Mouse (Mus musculus) liver, postnatal 0 days (tissue): ENCODE results near the gene Msi1. TPM values are rescaled to one million over a fixed set of nuclear protein-coding genes. Genes with fewer than 3 reads are reported as not detected.

ENCODE experiments used
- ATAC-seq: fragments of 200-750 bp; cut with Nextera tagmentation; 2 replicates; pipeline ENCODE4 v1.8.0; 2017; ENCODE audit warnings: mild to moderate bottlenecking, moderate library complexity
- DNase-seq: peaks from one replicate; pipeline ENCODE4 v3.0.0-alpha.2; 2016
- H3K27ac ChIP-seq: fragments of 300-500 bp; sonication (generic); 2 replicates; pipeline ENCODE4 v1.5.1; 2014; ENCODE audit warnings: antibody characterized with exemption, moderate library complexity, mild to moderate bottlenecking, low read depth
- H3K27me3 ChIP-seq: fragments of 300-500 bp; sonication (generic); 2 replicates; pipeline ENCODE4 v1.6.1; 2014; ENCODE audit warnings: low read length, control low read depth, mixed read lengths; ENCODE audit not compliant: insufficient read depth
- H3K36me3 ChIP-seq: fragments of 300-500 bp; sonication (generic); replicated peaks from 2 replicates; pipeline ENCODE4 v1.6.1; 2014; ENCODE audit warnings: mild to moderate bottlenecking, control low read depth, low read length, moderate library complexity, mixed read lengths; ENCODE audit not compliant: insufficient read depth
- H3K4me1 ChIP-seq: fragments of 300-500 bp; sonication (generic); 2 replicates; pipeline ENCODE4 v1.6.1; 2014; ENCODE audit warnings: antibody characterized with exemption, mild to moderate bottlenecking, control low read depth; ENCODE audit not compliant: insufficient read depth
- H3K4me2 ChIP-seq: fragments of 300-500 bp; sonication (generic); 2 replicates; pipeline ENCODE4 v1.6.1; 2014; ENCODE audit warnings: low read depth, mild to moderate bottlenecking, low read length, moderate library complexity, mixed read lengths
- H3K4me3 ChIP-seq: fragments of 300-500 bp; sonication (generic); 2 replicates; pipeline ENCODE4 v1.5.1; 2014; ENCODE audit warnings: low read depth, low read length
- H3K9ac ChIP-seq: fragments of 300-500 bp; sonication (generic); replicated peaks from 2 replicates; pipeline ENCODE4 v1.6.1; 2014; ENCODE audit warnings: mild to moderate bottlenecking, moderate library complexity
- H3K9me3 ChIP-seq: fragments of 300-500 bp; sonication (generic); 2 replicates; pipeline ENCODE4 v1.6.1; 2016; ENCODE audit warnings: mild to moderate bottlenecking, control low read depth, low read length, mixed read lengths
- CTCF ChIP-seq: sonication (generic); IDR thresholded peaks from 2 replicates; pipeline ENCODE4 v1.5.1; 2016; ENCODE audit warnings: antibody characterized with exemption, low read depth
- EP300 ChIP-seq: IDR thresholded peaks from 2 replicates; pipeline ENCODE4 v1.6.1; 2016; ENCODE audit warnings: antibody characterized with exemption, low read depth, mild to moderate bottlenecking
- WGBS: fragments of 180-500 bp; shearing (Covaris S2); extraction: QIAGEN DNeasy Blood & Tissue Kit; methylation state at CpG from one replicate; pipeline ENCODE4 v1.1.7; 2014; ENCODE audit not compliant: insufficient replicate concordance; 5-methylcytosine and 5-hydroxymethylcytosine counted together
- polyA plus RNA-seq: library from polyadenylated mRNA; unstranded; fragments of >200 nt; fragmentation: Nextera tagmentation; extraction: Ambion mirVana; gene quantifications from 2 replicates; pipeline ENCODE4 v1.2.1, GENCODE M21; 2015

The Msi1 gene
- polyA plus RNA-seq, 1 experiment from 2014 or later: 0.15 TPM

DNA sequence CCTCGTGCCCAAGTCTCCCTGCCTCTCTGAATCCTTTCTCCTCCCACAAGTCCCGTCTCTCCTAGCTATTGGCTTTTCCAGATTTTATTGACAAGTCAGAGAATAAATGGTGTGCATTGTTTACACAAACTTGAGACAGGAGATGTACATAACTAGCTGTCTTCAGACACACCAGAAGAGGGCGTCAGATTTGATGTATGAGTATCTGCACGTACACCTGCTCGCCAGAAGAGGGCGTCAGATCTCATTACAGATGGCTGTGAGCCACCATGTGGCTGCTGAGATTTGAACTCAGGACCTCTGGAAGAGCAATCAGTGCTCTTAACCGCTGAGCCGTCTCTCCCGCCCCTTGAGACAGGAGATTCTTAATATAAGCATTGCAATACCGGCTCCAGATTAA, 43.8 kb downstream of the Msi1 start:
- H3K27ac ChIP-seq: no peak overlapping the region
- H3K4me3 ChIP-seq: no peak overlapping the region
- ATAC-seq (no peak), DNase-seq (no peak)
- H3K4me1 ChIP-seq: peaks cover 11% of the 10 kb centered on the region
- H3K4me2 ChIP-seq: no peak overlapping the region
- H3K27me3 ChIP-seq: 0 out of 2 replicates have a peak, but pooled peaks cover 4% of the 10 kb centered on the region
- no peak overlapping the region for H3K9ac ChIP-seq
- no peaks in the 10 kb centered on the region; the same call in 1 of the 2 replicates for H3K36me3 ChIP-seq
- no peaks in the 10 kb centered on the region for H3K9me3 ChIP-seq
- 59% methylated on average over 10 of the region's 10 CpGs for WGBS
- TF ChIP-seq CTCF: peak; percentile 41; the same call in 1 of the 2 replicates
- no peak for TF ChIP-seq EP300

DNA sequence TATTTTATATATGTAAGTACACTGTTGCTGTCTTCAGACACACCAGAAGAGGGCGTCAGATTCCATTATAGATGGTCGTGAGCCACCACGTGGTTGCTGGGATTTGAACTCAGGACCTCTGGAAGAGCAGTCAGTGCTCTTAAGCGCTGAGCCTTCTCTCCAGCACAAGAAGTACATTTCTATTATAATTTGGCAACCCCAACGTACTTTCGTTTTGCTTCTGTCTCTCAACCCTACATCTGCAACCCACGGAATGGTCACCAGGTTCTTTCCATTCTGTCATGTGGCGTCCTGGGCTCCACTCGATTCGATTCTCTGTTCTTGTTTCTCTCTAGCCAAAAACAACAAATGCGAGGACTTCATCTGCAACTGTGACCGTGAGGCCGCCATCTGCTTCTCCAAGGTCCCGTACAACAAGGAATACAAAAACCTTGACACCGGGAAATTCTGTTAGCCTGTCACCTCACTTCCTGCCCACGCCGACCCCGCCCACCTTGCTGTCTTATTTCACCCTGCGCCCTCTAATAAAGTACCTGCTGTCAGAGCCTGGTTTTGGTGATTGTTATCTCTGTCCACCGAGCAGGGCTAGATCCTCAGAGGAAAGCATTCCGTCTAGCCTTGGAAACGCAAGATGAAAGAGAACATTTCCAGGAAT, 44.9 kb downstream of the Msi1 start:
- Histone ChIP-seq H3K4me3 (0 out of 2 replicates have a peak overlapping the region, but pooled peaks have one; percentile 5), H3K4me1 (peaks cover 11% of the 10 kb centered on the region), H3K9ac (no peak overlapping the region), H3K36me3 (no peaks in the 10 kb centered on the region; the same call in 1 of the 2 replicates), H3K9me3 (no peaks in the 10 kb centered on the region), H3K4me2 (peak overlapping the region; percentile 23; the same call in 1 of the 2 replicates), H3K27ac (no peak overlapping the region), H3K27me3 (0 out of 2 replicates have a peak, but pooled peaks cover 4% of the 10 kb centered on the region)
- ATAC-seq (no peak), DNase-seq (no peak)
- 57% methylated on average over 22 of the region's 22 CpGs for WGBS
- TF ChIP-seq EP300: no peak
- TF ChIP-seq CTCF: no peak

DNA sequence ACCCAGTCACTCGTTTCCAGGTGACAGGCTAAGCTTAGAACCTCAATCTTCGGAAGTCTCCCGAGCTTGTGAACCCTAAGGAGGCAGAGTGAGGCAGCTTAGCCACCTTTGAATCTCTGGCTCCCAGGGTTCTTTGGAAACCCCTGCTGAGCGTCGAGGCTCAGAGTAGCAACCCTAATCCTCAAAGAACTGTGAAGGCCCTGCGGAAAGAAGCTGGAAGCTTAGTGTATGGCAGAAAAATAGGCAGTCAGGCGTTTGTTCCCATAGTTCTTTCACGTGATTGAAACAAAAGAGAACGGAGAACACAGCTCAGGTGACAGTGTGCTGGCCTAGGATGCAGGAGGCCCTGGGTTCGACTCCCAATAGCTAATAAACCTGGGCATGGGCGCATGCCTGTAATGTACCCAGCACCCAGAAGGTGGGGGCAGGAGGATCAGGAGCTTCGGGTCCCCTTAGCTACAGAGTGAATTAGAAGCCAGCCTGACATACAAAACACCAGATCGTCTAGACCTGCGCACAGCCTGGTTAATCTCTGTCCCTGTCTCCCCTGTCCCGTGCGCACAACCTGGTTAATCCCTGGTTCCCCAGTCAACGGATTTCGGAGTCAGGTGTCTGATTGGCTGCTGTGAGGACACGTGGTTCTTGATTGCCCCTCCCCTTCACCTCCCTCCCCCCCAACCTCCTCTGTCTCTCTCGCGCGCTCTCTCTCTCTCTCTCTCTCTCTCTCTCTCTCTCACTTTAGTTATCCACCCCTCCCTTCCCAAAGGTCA, 46.1 kb downstream of the Msi1 start:
- Histone ChIP-seq H3K27me3 (0 out of 2 replicates have a peak, but pooled peaks cover 3% of the 10 kb centered on the region), H3K27ac (no peak overlapping the region), H3K9me3 (no peaks in the 10 kb centered on the region), H3K36me3 (no peaks in the 10 kb centered on the region; the same call in 1 of the 2 replicates), H3K9ac (peak overlapping the region; percentile 27; the same call in 1 of the 2 replicates), H3K4me3 (peak overlapping the region; percentile 29), H3K4me1 (peaks cover 11% of the 10 kb centered on the region), H3K4me2 (peak overlapping the region; percentile 66)
- ATAC-seq (peak; percentile 75), DNase-seq (peak; percentile 55)
- TF ChIP-seq CTCF (no peak), EP300 (no peak)
- WGBS: 20% methylated on average over 22 of the region's 22 CpGs

DNA sequence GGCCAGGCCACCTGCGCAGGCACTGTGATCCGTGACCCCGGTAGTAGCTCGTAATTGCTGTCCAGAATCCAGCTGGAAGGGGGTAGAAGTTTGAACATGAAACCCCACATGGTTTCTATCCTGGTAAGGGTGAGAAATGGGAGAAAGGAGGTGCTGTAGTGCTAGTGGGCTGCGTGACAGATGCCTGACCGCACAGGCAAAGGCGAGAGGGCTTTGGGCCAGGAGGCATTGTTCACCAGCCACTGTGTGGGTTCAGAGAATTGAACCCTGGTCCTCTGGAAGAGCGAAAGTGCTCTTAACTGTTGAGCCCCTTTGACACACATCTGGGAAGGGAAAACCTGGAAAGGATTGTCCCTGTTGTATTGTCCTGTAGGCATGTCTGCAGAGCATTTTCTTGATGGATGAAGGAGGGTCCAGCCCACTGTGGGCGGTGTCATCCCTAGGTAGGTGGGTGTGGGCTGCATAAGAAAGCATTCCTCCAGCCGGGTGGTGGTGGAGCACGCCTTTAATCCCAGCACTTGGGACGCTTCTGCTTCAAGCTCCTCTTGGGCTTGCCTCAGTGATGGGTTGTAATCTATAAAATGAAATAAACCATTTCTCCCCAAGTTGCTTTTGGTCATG, 46.8 kb downstream of the Msi1 start:
- Histone ChIP-seq H3K4me3 (peak overlapping the region; percentile 29), H3K9me3 (no peaks in the 10 kb centered on the region), H3K9ac (peak overlapping the region; percentile 27; the same call in 1 of the 2 replicates), H3K4me2 (peak overlapping the region; percentile 66), H3K27me3 (no peaks in the 10 kb centered on the region), H3K4me1 (peaks cover 8% of the 10 kb centered on the region), H3K27ac (no peak overlapping the region), H3K36me3 (no peaks in the 10 kb centered on the region; the same call in 1 of the 2 replicates)
- TF ChIP-seq CTCF (no peak), EP300 (no peak)
- ATAC-seq (no peak), DNase-seq (no peak)
- WGBS: 48% methylated on average over 12 of the region's 12 CpGs

DNA sequence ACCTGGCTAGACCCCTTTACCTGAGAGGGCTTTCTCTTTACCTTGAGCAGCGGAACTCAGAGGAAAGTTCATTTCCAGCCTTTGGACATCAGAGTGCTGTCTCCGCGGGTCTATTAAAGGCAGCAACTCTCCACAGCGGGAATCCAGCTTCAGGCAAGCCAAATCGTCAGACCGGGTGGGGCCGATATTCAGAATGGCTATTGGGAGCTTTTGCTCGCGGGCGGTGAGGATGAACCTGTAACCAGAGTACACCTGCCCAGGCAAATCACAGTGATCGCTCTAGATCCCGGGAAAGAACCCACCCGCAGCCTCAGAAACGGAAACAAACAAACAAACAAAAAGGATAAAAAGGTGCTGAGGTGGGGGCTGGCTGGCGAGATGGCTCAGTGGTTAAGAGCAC, 50.2 kb downstream of the Msi1 start:
- 74% methylated on average over 15 of the region's 15 CpGs for WGBS
- Histone ChIP-seq H3K27me3 (no peaks in the 10 kb centered on the region), H3K4me2 (no peak overlapping the region), H3K4me3 (no peak overlapping the region), H3K9ac (no peak overlapping the region), H3K9me3 (no peaks in the 10 kb centered on the region), H3K27ac (no peak overlapping the region), H3K4me1 (peaks cover 8% of the 10 kb centered on the region), H3K36me3 (no peaks in the 10 kb centered on the region; the same call in 1 of the 2 replicates)
- ATAC-seq (no peak), DNase-seq (no peak)
- TF ChIP-seq EP300 (no peak), CTCF (no peak)

DNA sequence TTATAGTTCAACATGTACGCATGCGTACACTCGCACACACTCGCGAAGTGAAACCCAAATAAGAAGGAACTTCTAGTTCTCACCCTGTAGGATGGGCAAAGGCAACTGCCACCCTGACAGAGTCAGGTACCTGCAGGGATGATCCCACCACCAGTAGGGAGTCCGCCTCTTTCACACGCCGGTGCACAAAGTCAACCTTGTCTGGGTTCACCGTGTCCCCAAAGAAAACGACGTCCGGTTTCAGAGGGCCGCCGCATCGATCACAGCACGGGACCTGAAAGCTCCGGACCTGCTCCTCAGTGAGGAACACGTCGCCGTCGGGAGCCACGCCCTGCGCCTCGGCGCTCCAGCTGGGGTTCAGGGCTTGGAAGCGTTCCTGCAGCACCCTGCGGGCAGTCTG, 50.7 kb downstream of the Msi1 start:
- DNase-seq: peak; percentile 49
- 0 out of 2 replicates have a peak, but pooled peaks have one; percentile 2 for ATAC-seq
- Histone ChIP-seq H3K4me3 (peak overlapping the region; percentile 31), H3K27ac (no peak overlapping the region), H3K4me1 (peaks cover 14% of the 10 kb centered on the region), H3K4me2 (peak overlapping the region; percentile 64), H3K9ac (peak overlapping the region; percentile 30; the same call in 1 of the 2 replicates), H3K36me3 (no peaks in the 10 kb centered on the region; the same call in 1 of the 2 replicates), H3K27me3 (no peaks in the 10 kb centered on the region), H3K9me3 (no peaks in the 10 kb centered on the region)
- 33% methylated on average over 27 of the region's 27 CpGs for WGBS
- TF ChIP-seq CTCF (no peak), EP300 (no peak)
